Mouse (Mus musculus) G1E-ER4 (cell line): ENCODE data around the gene Defb35. TPM values are rescaled to one million over a fixed set of nuclear protein-coding genes. Genes with fewer than 3 reads are reported as not detected.
"Not testable (repeated sequence)": the region's sequence is repeated elsewhere in the genome, so short reads cannot be mapped to it uniquely, and the experiment has no call there.

ENCODE experiments used
- GATA1 ChIP-seq: IDR thresholded peaks from one replicate; pipeline ENCODE4 v1.8.0; 2012; ENCODE audit warnings: low read length, inconsistent platforms
- polyA plus RNA-seq: library from polyadenylated mRNA; stranded (reverse); fragments of >175 nt; gene quantifications from 2 replicates; pipeline ENCODE4 v1.2.3, GENCODE M21; 2012

Gene Defb35
- polyA plus RNA-seq = not detected in 2 replicates

DNA sequence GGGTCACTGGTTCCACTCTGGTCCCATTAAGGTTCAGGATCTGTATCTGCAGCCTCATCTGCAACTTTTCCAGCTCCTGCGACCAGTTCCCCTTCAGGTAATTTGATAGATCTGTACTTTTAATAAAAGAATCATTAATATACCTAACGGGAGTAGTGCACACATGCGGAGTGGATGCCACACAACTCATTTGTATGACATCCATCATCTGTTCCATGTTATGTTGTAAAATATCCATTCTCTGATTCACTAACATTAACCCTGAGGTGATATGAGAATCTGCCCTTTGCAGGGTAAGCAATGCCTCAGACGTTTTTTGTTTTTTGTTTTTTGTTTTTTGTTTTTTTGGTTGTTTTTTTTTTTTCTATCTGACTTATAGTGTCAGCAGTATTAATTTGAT lies at the start of gene Defb35:
Gene Defb35, plus strand, starts transcription at position 301 of the 400 bp plus-strand sequence.
- TF ChIP-seq GATA1 = not testable (repeated sequence)

DNA sequence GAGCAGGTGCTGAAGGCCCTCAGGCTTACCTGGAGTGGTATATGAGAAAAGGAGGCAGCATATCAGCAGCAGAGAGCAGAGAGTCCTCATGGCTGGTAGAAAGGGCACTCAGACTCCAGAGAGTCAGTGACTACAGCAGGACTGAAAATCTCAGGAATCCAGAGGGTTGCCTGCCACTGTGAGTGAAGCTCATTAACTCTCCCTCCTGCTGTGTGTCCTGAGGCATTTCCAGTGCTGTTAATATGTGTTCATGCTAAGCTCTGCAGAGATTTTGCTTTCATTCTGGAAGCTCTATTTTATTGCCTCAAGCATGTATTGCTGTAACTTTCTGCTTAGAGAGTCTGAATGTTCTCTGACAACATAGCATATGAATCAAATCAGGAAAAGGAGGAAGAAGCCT lies 31.9 kb upstream of the Defb35 start, which contains the start of gene Defb11:
Gene Defb11, minus strand, starts transcription at position 123 of the 400 bp plus-strand sequence.
- not testable (repeated sequence) for TF ChIP-seq GATA1

DNA sequence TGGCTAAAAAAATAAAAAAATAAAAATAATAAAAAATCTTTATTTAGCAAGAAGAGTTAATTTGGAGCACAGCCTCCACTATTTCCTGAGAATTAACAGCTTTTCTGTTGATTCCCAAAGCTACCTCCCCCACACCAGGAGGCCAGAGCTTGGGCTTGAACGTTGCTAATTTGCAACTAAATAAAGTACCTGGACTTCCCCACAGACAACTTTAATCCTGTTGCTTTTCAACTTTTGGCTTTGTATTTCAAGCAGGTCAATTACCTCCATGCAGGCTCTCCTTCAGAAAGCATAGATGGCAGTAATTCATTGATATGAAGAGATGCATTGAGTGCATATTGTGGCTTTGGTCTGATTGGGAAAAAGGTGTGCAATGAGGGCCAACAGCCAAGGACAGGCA lies 26.2 kb upstream of the Defb35 start:
- TF ChIP-seq GATA1 = no peak

DNA sequence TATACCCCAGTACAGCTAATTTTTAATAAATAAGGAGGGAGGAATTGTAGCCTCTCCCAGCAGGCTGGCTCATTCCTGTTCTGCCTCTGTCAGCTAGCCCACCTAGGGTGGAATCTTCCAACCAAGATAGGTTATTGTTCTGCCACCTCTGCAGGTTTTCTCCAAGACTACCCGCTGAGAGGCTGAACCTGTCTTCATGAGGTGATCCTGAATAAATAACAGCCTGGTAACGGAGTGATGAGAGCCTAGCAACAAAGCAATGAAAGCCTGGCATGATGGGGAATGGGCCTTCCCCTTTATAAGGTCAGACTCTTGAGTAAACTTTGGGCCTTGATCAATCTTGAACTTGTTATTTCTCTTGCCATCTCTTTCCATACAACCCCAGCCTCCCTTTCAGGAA lies 25.6 kb upstream of the Defb35 start:
- TF ChIP-seq GATA1 = no peak

DNA sequence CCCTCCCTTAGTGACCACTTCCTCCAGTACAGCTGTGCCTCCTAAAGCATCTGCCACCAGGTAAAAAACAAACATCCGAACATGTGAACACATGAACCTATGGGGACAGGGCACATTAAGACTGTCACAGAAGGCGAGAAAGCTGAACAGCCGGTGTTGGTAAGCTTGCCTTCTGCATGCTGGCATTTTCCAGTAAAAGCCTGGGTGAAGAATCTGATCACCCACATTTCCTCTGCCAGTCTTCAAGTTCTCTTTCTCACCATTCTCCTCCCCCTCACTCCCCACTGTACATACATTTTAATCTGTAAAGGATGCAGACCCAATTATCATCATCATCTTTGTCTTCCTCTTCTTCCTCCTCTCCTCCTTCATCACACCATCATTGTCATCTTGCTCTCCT lies 22.5 kb upstream of the Defb35 start:
- no peak for TF ChIP-seq GATA1

DNA sequence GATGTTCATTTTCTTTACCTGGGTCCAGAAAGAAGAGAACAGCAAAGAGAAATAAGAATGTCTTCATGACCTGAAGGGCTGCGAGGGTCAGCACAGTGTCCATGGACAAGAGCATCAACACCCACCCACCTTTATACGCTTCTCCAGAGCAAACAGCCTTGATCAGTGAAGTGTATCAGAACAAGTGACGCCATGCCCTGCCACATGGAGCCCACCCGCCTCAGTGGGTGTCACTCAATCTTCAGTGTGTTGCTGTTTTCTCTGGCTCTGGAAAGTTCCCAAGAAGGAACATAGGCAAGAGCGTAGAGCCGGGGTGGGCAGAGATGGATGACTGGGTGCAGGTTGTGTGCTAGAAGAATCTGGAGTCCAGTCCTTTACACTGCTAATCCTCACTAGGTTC lies 5.5 kb upstream of the Defb35 start, which contains the start of gene Defb15:
Gene Defb15, minus strand, starts transcription at position 101 of the 400 bp plus-strand sequence.
- no peak for TF ChIP-seq GATA1

DNA sequence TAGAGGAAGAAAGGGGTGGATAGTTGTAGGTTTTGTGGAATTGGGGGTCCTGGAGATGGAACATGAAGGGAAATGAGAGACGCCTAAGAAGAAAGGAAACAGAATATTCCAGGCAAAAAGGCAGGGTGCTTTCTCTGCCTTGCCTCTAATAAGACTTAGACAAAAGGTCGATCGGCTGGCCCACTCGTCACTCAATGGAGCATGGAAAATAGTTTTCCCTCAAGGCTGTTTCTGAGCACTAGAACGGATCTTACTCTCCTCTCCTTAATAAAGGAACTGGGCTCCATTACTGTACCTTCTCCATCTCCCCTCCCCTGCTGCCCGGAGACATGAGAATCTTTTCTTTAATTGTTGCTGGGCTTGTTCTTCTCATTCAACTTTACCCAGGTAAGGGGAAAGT lies 8.3 kb downstream of the Defb35 start, which contains the start of gene Defb13:
Gene Defb13, plus strand, starts transcription at position 301 of the 400 bp plus-strand sequence.
- no peak for TF ChIP-seq GATA1

DNA sequence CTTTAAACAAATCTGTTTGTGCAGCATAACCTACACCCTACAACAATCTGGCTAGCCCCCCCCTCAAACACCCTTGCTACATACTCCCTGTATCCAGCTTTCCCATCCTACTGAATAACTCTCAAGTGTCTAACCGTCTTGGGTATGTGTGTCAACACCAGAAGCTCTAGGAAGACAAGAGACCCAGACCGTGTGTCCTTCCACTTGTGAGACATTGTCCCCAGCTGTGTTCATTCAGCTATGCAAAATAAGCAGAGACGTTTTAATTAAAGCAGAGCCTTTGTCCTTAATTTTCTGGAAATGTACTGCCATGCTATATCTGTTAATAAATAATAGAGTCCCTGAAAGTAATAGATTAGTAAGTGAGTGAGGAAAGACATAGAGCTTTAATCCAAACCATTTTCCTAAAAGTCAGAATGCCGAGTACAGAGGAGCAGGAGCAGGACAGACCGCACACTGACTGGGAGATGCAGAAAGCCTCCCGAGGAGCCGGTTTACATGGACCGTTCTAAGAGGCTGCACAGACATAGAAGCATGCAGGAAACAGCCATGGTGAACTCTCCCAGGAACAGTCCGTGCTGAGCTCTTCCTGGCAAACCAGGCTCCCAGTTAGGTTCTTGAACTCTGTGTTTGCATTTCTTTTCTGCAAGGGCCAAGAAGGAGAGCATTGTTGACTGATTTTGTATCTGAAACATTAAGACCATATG lies 9.3 kb downstream of the Defb35 start:
- TF ChIP-seq GATA1 = no peak

DNA sequence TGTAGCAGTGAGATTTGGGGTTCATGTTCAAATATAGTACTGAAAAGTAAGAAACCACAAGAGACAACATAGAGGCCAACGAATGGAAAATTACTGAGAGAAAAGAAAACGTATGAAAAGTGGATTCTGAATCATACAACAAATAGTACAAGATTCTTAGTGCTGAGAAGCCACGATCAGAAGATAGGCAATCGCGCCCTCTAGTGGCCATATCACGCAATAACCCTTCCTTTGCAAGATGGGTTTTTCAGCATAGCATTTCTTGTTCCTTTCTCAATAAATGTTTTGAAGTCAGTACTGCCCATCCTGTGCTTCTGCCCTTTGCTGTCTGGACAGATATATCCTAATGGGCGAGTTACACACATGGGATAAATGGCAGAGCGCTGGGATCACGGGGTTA lies 17.2 kb downstream of the Defb35 start:
- TF ChIP-seq GATA1 = no peak

DNA sequence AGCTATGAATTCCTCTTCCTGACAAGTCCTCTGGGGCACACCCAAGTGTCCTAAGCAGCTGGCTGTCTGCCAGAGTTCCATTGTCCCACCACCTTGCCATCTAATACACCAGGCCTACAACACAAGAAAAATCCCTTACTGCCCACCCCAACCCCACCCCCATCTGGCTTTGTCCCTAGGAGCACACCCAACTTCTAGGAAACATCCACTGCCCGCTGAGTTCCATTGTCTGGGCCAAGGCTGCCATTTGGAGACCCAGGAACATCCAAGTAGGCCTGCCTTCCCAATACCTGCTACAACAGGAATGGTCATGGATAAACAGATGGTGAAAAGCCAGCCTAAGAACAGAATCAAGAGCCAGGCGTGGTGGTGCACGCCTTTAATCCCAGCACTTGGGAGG lies 18.2 kb downstream of the Defb35 start:
- TF ChIP-seq GATA1 = no peak

DNA sequence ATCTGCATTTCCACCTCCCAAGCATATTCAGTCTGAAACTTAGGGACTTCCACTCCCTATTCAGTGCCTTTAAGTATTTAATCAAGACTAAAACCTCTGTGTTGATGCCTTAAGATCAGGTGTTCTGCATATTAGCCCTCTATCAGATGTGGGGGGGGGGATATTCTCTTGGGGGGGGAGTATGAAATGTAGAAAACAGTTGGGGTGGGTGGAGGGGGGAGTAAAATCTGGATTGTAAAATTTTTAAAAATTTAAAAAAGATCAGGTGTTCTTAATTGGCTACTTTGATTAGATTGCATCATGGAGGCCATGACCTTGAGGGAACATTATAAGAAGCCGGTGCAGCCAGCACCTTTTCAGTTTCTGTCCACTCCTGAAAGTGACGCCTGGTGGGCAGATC lies 20.3 kb downstream of the Defb35 start, which contains the start of gene Fam90a1a:
Gene Fam90a1a, plus strand, starts transcription at position 301 of the 400 bp plus-strand sequence.
- no peak for TF ChIP-seq GATA1

DNA sequence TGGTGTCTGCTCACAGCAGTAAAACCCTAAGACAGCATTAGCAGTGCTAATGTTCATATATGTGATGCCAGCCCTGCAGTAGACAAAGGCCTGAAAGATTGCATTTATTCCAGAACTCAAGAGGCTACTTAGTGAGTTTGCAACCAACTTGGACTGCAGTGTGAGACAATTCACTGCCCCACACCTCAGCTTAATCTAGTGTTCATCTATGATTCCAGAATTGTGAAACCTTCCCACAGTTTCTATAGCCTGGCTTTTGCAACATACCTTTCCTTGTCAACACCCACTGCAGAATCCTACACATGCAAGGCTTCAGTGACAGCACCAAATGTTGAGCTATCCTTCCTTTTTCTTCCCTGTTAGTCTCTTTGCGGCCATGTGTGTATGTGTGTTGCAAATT lies 28.5 kb downstream of the Defb35 start:
- TF ChIP-seq GATA1 = no peak

DNA sequence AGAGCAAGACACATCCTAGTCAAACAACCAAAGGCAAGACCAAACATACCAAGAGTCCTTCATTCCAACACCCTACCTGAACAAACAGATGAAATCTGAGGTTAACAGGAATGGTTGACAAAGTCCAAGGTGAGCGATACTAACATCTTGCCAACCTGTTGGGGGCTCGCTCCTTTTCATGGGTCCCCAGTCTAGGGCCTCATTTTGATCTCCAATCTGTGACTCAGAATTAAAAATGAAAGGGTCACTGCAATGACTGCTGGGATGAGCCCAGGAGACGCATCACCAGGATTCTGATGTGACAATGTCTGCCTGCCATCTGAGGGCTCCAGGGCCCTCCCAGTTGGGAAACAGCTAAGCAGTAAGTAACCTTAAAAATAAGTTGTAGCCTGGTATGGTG lies 31.3 kb downstream of the Defb35 start, which contains the start of gene Ccdc70:
Gene Ccdc70, plus strand, starts transcription at position 301 of the 400 bp plus-strand sequence.
- no peak for TF ChIP-seq GATA1

DNA sequence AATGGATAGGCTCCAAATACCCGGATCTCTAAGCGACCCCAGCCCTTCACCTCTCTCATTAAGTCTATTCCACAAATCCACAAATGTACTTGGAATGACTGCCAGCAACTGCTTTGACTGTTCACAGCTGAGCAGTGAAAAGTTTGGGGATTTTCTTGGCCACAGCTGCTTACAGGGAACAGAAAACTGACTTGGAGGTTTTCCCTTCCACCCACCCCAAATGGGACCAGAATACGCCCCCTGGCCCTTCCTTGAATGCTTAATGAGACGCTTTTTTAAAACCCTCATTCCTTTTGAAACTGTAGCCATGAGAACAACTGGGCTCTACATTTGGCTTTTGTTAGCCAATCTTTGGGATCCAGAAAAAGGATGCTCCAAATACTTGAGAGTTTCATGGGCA lies 40.0 kb downstream of the Defb35 start:
- no peak for TF ChIP-seq GATA1

DNA sequence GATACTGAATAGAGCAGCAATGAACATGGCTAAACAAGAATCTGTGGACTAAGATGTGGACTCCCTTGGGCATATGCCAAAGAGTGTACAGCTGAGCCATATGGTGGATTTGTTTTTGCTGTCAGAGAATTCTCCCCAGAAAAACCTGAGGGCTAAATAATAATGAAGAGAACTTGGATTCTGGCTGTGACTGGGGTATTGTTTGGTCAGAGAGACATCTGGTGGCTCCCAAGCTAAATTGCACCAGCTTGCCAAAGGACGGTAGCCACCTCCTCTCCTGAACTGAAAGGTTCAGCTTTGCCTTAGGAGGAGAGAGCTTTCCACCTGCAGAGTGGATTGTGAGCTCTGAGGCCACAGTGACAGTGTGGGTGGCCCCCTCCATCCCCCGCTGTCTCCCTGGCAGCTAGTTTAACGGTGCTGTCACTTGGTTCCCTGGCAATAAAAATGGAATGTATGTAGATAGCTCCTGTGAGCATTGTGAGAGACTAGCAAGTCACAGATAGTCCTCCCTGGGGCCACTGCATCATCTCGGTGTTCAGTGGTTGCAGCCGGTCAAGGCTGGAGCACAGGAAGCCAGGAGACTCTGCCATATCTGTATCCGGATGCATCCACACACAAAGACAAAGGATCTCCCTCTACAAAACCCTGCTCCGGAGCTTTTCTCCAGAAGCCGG lies 43.6 kb downstream of the Defb35 start:
- no peak for TF ChIP-seq GATA1

Other genes with a start within 250 kb of the Defb35 start
- not detected in 2 replicates for gene AY761184, start 234.7 kb upstream of the Defb35 start, polyA plus RNA-seq
- gene Defa24, start 203.9 kb upstream of the Defb35 start, polyA plus RNA-seq = not detected in 2 replicates
- not detected in 2 replicates for gene Defb50, start 114.8 kb upstream of the Defb35 start, polyA plus RNA-seq
- not detected in 2 replicates for gene Defb2, start 98.4 kb upstream of the Defb35 start, polyA plus RNA-seq
- not detected in 2 replicates for gene Defb10, start 79.5 kb upstream of the Defb35 start, polyA plus RNA-seq
- not detected in 2 replicates for gene Defb9, start 52.9 kb upstream of the Defb35 start, polyA plus RNA-seq
- not detected in 2 replicates for gene Defb11, start 31.9 kb upstream of the Defb35 start, polyA plus RNA-seq
- gene Defb15, start 5.6 kb upstream of the Defb35 start, polyA plus RNA-seq = not detected in 2 replicates
- gene Defb13, start 8.4 kb downstream of the Defb35 start, polyA plus RNA-seq = not detected in 2 replicates
- gene Fam90a1a, start 20.4 kb downstream of the Defb35 start, polyA plus RNA-seq = not detected in 2 replicates
- not detected in 2 replicates for gene Ccdc70, start 31.4 kb downstream of the Defb35 start, polyA plus RNA-seq
- gene Atp7b, start 122.0 kb downstream of the Defb35 start, polyA plus RNA-seq = 15.2 and 15.5 TPM in 2 replicates
- 0.48 and 0.80 TPM in 2 replicates for gene Alg11, start 122.4 kb downstream of the Defb35 start, polyA plus RNA-seq
- gene Nek5, start 186.7 kb downstream of the Defb35 start, polyA plus RNA-seq = not detected in 2 replicates
- 2.5 and 3.1 TPM in 2 replicates for gene Nek3, start 228.1 kb downstream of the Defb35 start, polyA plus RNA-seq
- gene Ckap2, start 247.5 kb downstream of the Defb35 start, polyA plus RNA-seq = 6.7 and 10.0 TPM in 2 replicates